Mouse (Mus musculus): Measurements from ENCODE around the gene Slc7a11. TPM values are rescaled to one million over a fixed set of nuclear protein-coding genes. Genes with fewer than 3 reads are reported as not detected.

The Slc7a11 gene
- polyA plus RNA-seq, 1 experiment: 0.39 TPM

DNA sequence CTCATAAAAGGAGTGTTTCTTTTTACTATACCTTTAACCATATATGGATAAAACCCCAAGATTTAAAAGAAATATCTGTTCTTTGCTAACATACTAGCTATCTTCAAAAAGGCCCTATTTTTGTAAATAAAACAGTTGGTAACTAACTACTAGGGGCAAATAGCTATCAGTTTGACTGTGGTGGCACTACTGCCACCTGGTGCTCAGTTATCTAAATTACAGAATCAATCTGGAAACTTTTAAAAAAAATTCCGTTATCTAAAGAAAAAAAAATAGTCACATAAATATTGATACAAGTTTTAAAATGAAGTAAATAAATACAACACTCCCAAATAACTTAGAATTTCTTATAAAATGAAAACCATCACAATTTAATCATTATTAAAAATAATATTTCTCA lies 322.4 kb downstream of the Slc7a11 start:
- Histone ChIP-seq H3K36me3 (replicated peaks; ENCODE audit: low read length) (no peaks in the 10 kb centered on the region), H3K4me3 (replicated peaks) (no peak overlapping the region), H3K9me3 (no peaks in the 10 kb centered on the region), H3K27me3 (replicated peaks) (no peaks in the 10 kb centered on the region), H3K4me1 (no peaks in the 10 kb centered on the region)
- no peak for TF ChIP-seq GATA1 (IDR thresholded peaks at IDR 0.05; ENCODE audit: borderline replicate concordance, low read length)
- no peak for TF ChIP-seq FLI1 (IDR thresholded peaks at IDR 0.05; ENCODE audit: low read length)

DNA sequence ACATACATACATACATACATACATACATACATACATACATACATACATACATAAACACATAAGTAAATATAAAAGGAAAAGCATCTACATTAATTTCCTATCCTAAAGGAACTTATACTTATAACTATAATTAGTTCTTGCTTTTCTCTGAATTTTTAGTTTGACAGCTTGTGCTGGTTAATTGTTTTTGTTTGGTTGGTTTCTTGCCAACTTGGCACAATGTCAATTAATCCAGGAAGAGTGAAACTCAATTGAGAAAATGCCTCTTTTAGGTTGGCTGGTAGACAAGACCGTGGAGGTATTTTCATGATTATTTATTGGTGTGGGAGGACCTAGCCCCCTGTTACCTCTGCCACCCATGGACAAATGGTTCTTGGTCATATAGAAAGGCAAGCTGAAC lies 327.1 kb downstream of the Slc7a11 start:
- Histone ChIP-seq H3K36me3 (replicated peaks; ENCODE audit: low read length) (no peaks in the 10 kb centered on the region), H3K4me3 (replicated peaks) (no peak overlapping the region), H3K27me3 (replicated peaks) (no peaks in the 10 kb centered on the region), H3K4me1 (no peaks in the 10 kb centered on the region), H3K9me3 (peaks cover 7% of the 10 kb centered on the region)
- TF ChIP-seq FLI1 (IDR thresholded peaks at IDR 0.05; ENCODE audit: low read length) (no peak), GATA1 (IDR thresholded peaks at IDR 0.05; ENCODE audit: borderline replicate concordance, low read length) (no peak)

DNA sequence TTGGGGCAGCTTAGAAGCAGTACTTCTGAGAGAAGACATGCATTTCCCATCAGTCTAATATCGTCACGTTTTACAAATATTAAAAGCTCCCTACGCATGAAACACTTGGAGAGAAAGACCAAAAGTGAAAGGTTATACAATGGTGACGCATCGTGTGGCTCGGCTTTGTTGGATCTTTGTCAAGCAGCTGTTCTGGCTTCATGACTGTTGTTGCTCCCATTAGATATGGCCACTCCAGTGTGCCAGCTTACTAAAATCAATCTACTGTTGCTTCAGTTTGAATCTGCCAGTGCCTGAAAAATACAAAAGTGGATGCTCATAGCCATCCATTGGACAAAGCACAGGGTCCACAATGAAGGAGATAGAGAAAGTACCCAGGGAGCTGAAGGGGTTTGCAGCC lies 337.9 kb downstream of the Slc7a11 start:
- H3K4me1 ChIP-seq: no peaks in the 10 kb centered on the region
- H3K4me3 ChIP-seq (replicated peaks): no peak overlapping the region
- no peaks in the 10 kb centered on the region for H3K9me3 ChIP-seq
- H3K36me3 ChIP-seq (replicated peaks; ENCODE audit: low read length): no peaks in the 10 kb centered on the region
- H3K27me3 ChIP-seq (replicated peaks): no peaks in the 10 kb centered on the region
- TF ChIP-seq GATA1 (IDR thresholded peaks at IDR 0.05; ENCODE audit: borderline replicate concordance, low read length): no peak
- no peak for TF ChIP-seq FLI1 (IDR thresholded peaks at IDR 0.05; ENCODE audit: low read length)

DNA sequence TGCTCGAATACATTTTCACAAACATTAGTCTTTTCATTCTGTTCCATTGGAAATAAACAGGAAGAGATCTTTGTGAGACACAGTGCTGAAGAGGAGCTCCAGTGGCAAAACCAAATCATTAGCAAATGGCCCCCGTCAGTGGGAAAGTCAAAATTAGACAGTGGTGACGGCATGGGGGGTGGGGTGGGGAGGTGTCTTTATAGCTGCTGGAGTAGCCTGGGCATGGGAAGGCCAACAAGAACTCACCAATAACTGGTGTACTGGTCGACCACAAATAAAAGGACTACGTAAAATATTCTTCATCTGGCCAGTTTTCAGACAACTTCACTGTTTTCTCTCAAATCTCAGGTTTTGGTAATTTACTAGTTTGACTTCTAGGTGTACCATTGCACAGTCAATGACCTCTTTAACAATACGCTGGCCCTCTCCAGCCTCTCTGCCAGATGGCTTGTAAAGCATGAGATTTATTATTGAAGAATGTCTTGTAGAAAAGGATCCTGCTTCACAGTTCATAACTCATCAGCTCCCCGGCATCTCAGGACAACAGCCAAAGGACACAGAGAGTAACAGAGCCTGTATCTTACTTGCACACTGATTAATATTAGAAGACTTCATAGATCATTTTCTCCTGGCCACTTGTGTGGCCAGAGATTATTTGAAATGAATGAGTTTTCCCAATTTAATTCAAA lies 348.9 kb downstream of the Slc7a11 start:
- H3K4me1 ChIP-seq: no peaks in the 10 kb centered on the region
- no peak overlapping the region for H3K4me3 ChIP-seq (replicated peaks)
- no peaks in the 10 kb centered on the region for H3K27me3 ChIP-seq (replicated peaks)
- TF ChIP-seq FLI1 (IDR thresholded peaks at IDR 0.05; ENCODE audit: low read length) (no peak), GATA1 (IDR thresholded peaks at IDR 0.05; ENCODE audit: borderline replicate concordance, low read length) (no peak)
- H3K9me3 ChIP-seq: no peaks in the 10 kb centered on the region
- no peaks in the 10 kb centered on the region for H3K36me3 ChIP-seq (replicated peaks; ENCODE audit: low read length)

DNA sequence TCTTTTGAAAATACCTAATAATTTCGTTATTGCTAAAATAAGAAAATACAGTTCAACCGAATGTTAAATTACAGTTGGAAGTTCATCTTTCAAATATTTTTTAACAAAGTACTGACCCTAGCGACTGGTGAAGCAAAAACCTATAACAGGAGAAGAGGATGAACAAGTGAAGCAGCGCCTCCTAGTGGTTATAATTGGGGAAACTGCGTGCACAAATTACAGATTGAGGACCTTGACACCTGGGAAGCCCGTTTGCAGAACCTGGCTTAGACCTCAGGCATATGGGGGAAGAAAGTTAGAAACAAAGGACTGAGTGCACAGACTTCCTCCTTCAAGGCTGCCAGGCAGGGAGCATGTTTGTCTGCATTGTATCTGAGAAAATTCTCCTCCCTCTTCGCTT lies 366.4 kb downstream of the Slc7a11 start:
- H3K4me3 ChIP-seq (replicated peaks): no peak overlapping the region
- H3K27me3 ChIP-seq (replicated peaks): no peaks in the 10 kb centered on the region
- TF ChIP-seq GATA1 (IDR thresholded peaks at IDR 0.05; ENCODE audit: borderline replicate concordance, low read length): no peak
- TF ChIP-seq FLI1 (IDR thresholded peaks at IDR 0.05; ENCODE audit: low read length): no peak
- H3K36me3 ChIP-seq (replicated peaks; ENCODE audit: low read length): no peaks in the 10 kb centered on the region
- H3K4me1 ChIP-seq: no peaks in the 10 kb centered on the region
- no peaks in the 10 kb centered on the region for H3K9me3 ChIP-seq

DNA sequence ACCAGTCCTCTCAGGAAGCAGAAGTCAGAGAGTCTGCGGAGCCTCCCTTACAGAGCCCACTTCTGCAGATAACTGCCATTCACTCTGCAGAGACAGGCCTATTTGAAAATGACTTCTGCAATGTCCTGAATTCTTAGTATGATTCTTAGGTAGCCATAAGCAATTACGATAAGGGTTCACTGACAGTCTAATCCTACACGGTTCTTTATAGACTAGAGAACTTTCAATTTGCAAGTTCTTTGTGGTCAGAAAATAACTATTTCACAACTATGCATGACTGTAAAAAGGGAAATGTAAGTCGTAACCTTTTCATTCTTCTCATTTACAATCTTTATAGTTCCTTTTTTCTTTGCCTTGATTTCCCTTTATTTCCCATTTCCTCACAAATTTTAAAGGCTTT lies 380.0 kb downstream of the Slc7a11 start:
- no peak overlapping the region for H3K4me3 ChIP-seq (replicated peaks)
- H3K27me3 ChIP-seq (replicated peaks): no peaks in the 10 kb centered on the region
- H3K4me1 ChIP-seq: no peaks in the 10 kb centered on the region
- no peaks in the 10 kb centered on the region for H3K36me3 ChIP-seq (replicated peaks; ENCODE audit: low read length)
- no peak for TF ChIP-seq GATA1 (IDR thresholded peaks at IDR 0.05; ENCODE audit: borderline replicate concordance, low read length)
- no peak for TF ChIP-seq FLI1 (IDR thresholded peaks at IDR 0.05; ENCODE audit: low read length)
- no peaks in the 10 kb centered on the region for H3K9me3 ChIP-seq

DNA sequence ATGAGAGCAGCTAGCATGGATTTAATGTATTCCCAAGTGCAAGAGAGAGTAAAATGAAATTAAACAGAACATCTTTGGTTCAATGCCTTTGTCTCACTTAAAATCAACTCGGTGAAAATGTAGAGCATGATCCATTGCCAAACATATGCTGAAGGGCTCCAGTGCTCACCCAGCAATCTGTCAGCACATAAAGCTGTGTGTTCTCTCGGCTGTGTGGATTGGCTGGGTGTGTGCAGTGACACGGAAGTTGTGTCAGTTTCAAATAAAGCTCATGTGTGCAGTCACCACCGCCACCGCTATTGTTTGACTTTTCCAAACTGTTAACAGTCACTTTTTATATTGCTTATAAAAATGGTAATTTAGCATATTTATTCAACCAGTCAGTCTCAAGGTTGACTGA lies 398.7 kb downstream of the Slc7a11 start:
- no peaks in the 10 kb centered on the region for H3K27me3 ChIP-seq (replicated peaks)
- no peak for TF ChIP-seq FLI1 (IDR thresholded peaks at IDR 0.05; ENCODE audit: low read length)
- TF ChIP-seq GATA1 (IDR thresholded peaks at IDR 0.05; ENCODE audit: borderline replicate concordance, low read length): no peak

DNA sequence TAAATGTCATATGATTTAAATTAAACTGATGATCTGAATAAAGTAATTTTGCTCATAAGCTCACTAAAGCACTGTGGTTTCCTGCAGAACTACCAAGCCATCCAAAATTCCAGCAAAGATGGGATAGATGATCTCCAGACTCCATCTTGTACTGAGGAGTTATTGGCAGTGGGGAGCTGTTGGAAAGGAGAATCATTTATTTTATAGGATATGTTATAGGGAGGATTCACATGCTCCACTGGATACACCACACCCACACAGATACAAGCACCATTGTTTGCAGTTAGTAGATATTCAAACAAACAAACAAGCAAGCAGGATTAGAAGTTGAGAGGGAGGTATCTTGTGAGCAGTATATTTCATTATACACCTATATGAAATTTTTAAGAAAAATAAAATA lies 399.3 kb downstream of the Slc7a11 start:
- Histone ChIP-seq H3K27me3 (replicated peaks) (no peaks in the 10 kb centered on the region), H3K4me1 (no peaks in the 10 kb centered on the region), H3K36me3 (replicated peaks; ENCODE audit: low read length) (no peaks in the 10 kb centered on the region), H3K4me3 (replicated peaks) (no peak overlapping the region), H3K9me3 (no peaks in the 10 kb centered on the region; the same call in 1 of the 2 replicates)
- no peak for TF ChIP-seq GATA1 (IDR thresholded peaks at IDR 0.05; ENCODE audit: borderline replicate concordance, low read length)

More for the DNA sequence above, 398.7 kb downstream of the Slc7a11 start:
- no peaks in the 10 kb centered on the region for H3K4me1 ChIP-seq
- H3K9me3 ChIP-seq: no peaks in the 10 kb centered on the region; the same call in 1 of the 2 replicates
- no peak overlapping the region for H3K4me3 ChIP-seq (replicated peaks)
- H3K36me3 ChIP-seq (replicated peaks; ENCODE audit: low read length): no peaks in the 10 kb centered on the region

DNA sequence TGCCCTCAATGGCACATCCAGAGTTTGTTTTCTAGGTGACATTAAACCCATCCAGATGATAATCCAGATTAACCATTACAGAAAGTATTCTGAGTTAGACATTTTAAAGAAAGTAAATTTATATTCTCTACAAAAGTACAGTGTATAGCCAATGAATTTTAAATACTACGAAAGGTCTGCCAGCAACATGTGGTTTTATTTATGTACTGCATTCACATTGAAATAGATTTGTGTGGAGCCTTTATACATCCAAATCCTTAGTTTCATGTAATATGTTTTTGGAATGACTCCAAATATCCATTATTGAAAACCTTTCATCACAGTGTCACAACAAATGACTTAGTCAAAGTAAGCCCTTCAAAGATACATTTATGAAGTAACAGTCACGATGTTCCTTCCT lies 402.3 kb downstream of the Slc7a11 start:
- Histone ChIP-seq H3K9me3 (no peaks in the 10 kb centered on the region; the same call in 1 of the 2 replicates), H3K4me3 (replicated peaks) (no peak overlapping the region), H3K36me3 (replicated peaks; ENCODE audit: low read length) (no peaks in the 10 kb centered on the region), H3K4me1 (no peaks in the 10 kb centered on the region), H3K27me3 (replicated peaks) (no peaks in the 10 kb centered on the region)
- TF ChIP-seq GATA1 (IDR thresholded peaks at IDR 0.05; ENCODE audit: borderline replicate concordance, low read length) (no peak), FLI1 (IDR thresholded peaks at IDR 0.05; ENCODE audit: low read length) (no peak)

DNA sequence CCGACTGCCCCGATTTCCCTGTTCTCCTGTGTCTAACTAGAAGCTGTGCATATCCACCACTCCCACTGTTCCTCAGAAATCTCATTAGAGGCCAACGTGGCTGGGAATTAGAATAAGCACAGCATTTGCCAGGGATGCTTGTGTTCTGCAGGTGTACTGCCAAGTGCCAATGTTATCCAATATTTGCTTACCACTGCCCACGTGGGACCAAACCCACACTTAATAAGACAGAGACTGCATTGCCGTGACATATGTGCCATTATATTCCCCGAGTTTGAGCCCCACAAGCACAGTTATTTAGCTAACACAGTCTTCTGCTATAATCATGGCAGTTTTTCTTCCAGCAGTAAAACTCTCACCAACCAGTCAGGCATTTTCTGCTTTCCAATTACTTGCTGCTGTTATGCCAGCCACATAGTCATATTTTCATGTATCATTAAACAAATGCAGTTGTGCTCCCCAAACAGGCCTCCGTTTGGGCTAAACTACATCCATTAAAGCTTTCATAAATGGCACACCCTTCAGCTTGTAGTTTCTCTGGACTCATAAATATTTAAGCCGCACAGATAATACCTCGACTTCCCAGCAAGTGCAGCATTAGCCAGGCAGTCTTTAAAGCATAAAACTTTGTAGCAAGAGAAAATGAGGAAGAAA lies 407.4 kb downstream of the Slc7a11 start:
- TF ChIP-seq FLI1 (IDR thresholded peaks at IDR 0.05; ENCODE audit: low read length): no peak
- no peak for TF ChIP-seq GATA1 (IDR thresholded peaks at IDR 0.05; ENCODE audit: borderline replicate concordance, low read length)
- Histone ChIP-seq H3K4me3 (replicated peaks) (no peak overlapping the region), H3K27me3 (replicated peaks) (no peaks in the 10 kb centered on the region), H3K9me3 (no peaks in the 10 kb centered on the region; the same call in 1 of the 2 replicates), H3K36me3 (replicated peaks; ENCODE audit: low read length) (no peaks in the 10 kb centered on the region), H3K4me1 (no peaks in the 10 kb centered on the region)

Data from megakaryocyte, embryonic 14.5 days (primary cell).